Comparison of ENCODE assay signal across 7 mouse cellular contexts in genomic region chr2:92023362-92024273, GRCm38 (mm10). TPM values are rescaled to one million over a fixed set of nuclear protein-coding genes. Genes with fewer than 3 reads are reported as not detected.
DNase-seq lines count a peak whose midpoint lies in the region; ATAC-seq and TF ChIP-seq lines count a peak whose summit lies in the region.

No protein-coding gene starts in this region.

- peak; percentile 85 for TF ChIP-seq CTCF in C2C12 (IDR thresholded peaks at IDR 0.05; ENCODE audit: control insufficient read depth, insufficient read depth, insufficient read length)

- peaks cover 25% of the 10 kb centered on the region for H3K79me3 ChIP-seq in C2C12 (ENCODE audit: low read depth)

- H3K4me3 ChIP-seq in C2C12 (ENCODE audit: insufficient read depth, poor library complexity, severe bottlenecking) = peak overlapping the region; percentile 53
- peak overlapping the region; percentile 54 for H3K4me3 ChIP-seq in heart, embryonic 11.5 days (ENCODE audit: low read depth, low read length)

- H3ac ChIP-seq in C2C12 (ENCODE audit: control insufficient read depth, insufficient read length, low read depth) = peak overlapping the region; percentile 82

- H3K4me2 ChIP-seq in heart, embryonic 11.5 days = peak overlapping the region; percentile 73

- peaks cover 10% of the 10 kb centered on the region for H3K4me1 ChIP-seq in heart, embryonic 11.5 days (ENCODE audit: control insufficient read depth, insufficient read depth, low read length)

- no peaks in the 10 kb centered on the region for H3K9me3 ChIP-seq in heart, embryonic 11.5 days (replicated peaks; ENCODE audit: control insufficient read depth, low read length)

- peak overlapping the region; percentile 70 for H3K9ac ChIP-seq in heart, embryonic 11.5 days (ENCODE audit: low read depth, low read length)

- whole genome bisulfite sequencing in heart, embryonic 11.5 days (ENCODE audit: insufficient replicate concordance) = 1% methylated on average over 39 of the region's 56 CpGs

- peak; percentile 85 for DNase-seq in 3T3-L1 (ENCODE audit: low read depth, low spot score)
- DNase-seq in embryo, embryonic 11 days = peak; percentile 59
- peak; percentile 79 for DNase-seq in kidney, postnatal 10 days
- DNase-seq in thymus, postnatal 36 days = peak; percentile 12 to 36

- no peaks in the 10 kb centered on the region for H3K27me3 ChIP-seq in C2C12 (ENCODE audit: control insufficient read depth, insufficient read depth, insufficient read length)
- no peaks in the 10 kb centered on the region for H3K27me3 ChIP-seq in heart, embryonic 11.5 days (ENCODE audit: control insufficient read depth, insufficient read depth, low read length)

- peak; percentile 36; the same call in 1 of the 2 replicates for ATAC-seq in heart, embryonic 11.5 days (replicated peaks; ENCODE audit: insufficient number of reproducible peaks, low FRiP score, low TSS enrichment)
- ATAC-seq in megakaryocyte progenitor cell, adult 5-6 weeks (replicated peaks; ENCODE audit: poor library complexity) = peak; percentile 58

- H3K36me3 ChIP-seq in C2C12 (ENCODE audit: control insufficient read depth, insufficient read depth) = peaks cover 18% of the 10 kb centered on the region
- H3K36me3 ChIP-seq in heart, embryonic 11.5 days (ENCODE audit: control insufficient read depth, insufficient read depth, low read length) = no peaks in the 10 kb centered on the region

- no peak overlapping the region for H3K27ac ChIP-seq in heart, embryonic 11.5 days (ENCODE audit: low read depth, low read length)

- H3K79me2 ChIP-seq in C2C12 (ENCODE audit: control insufficient read depth, insufficient read depth) = peaks cover 52% of the 10 kb centered on the region

TF ChIP-seq in C2C12, 6 proteins besides CTCF, POLR2A, EP300 and RAD21:
- TF ChIP-seq MAX (IDR thresholded peaks at IDR 0.05) = peak; percentile 4
- no peak for TF ChIP-seq FOSL1 (IDR thresholded peaks at IDR 0.05; ENCODE audit: insufficient read depth, low read length, poor library complexity, severe bottlenecking)

RNA-seq across cellular contexts. Expression of gene Creb3l1, which starts 0.7 kb away (rescaled TPM):
- polyA plus RNA-seq in C2C12 (2012; fragmentation: generic; extraction: Trizol) = 87.1 TPM
- polyA plus RNA-seq in heart, embryonic 11.5 days (2014; fragmentation: Nextera tagmentation; extraction: Ambion mirVana) = 8.2 TPM in 2 replicates
- total RNA-seq in megakaryocyte progenitor cell, adult 5-6 weeks (2015) = 1.1 and 2.0 TPM in 2 replicates
- total RNA-seq in megakaryocyte progenitor cell, adult 5-6 weeks (2017) = 0.10 and 0.37 TPM in 2 replicates

RNA-seq across cellular contexts. Expression of gene Dgkz, which starts 48.0 kb away (rescaled TPM):
- 47.1 TPM for polyA plus RNA-seq in C2C12 (2012; fragmentation: generic; extraction: Trizol)
- polyA plus RNA-seq in heart, embryonic 11.5 days (2014; fragmentation: Nextera tagmentation; extraction: Ambion mirVana) = 42.1 and 49.6 TPM in 2 replicates
- total RNA-seq in megakaryocyte progenitor cell, adult 5-6 weeks (2015) = 111 and 112 TPM in 2 replicates
- 76.3 and 94.7 TPM in 2 replicates for total RNA-seq in megakaryocyte progenitor cell, adult 5-6 weeks (2017)

Comparison
In these comparisons a context has a peak if more than half of its experiments do, and no peak if none do; other contexts are left out.
1. DNase-seq: peak in every context shown above with its lines; median percentile 85 in 3T3-L1; 79 in kidney, postnatal 10 days; 59 in embryo, embryonic 11 days; 24 in thymus, postnatal 36 days.